Mouse (Mus musculus) liver, embryonic 12.5 days (tissue): ENCODE measurements around the gene Reln. TPM values are rescaled to one million over a fixed set of nuclear protein-coding genes. Genes with fewer than 3 reads are reported as not detected.

Experiments
- ATAC-seq: fragments of 200-750 bp; cut with Nextera tagmentation; 2 replicates; pipeline ENCODE4 v1.8.0; 2017; ENCODE audit warnings: moderate number of reproducible peaks, mild to moderate bottlenecking, moderate library complexity
- H3K27ac ChIP-seq: fragments of 300-500 bp; sonication (generic); 2 replicates; pipeline ENCODE4 v1.5.1; 2016; ENCODE audit warnings: mild to moderate bottlenecking
- H3K27me3 ChIP-seq: fragments of 300-500 bp; sonication (generic); replicated peaks from 2 replicates; pipeline ENCODE4 v1.6.1; 2016; ENCODE audit warnings: mild to moderate bottlenecking, moderate library complexity
- H3K36me3 ChIP-seq: fragments of 300-500 bp; sonication (generic); 2 replicates; pipeline ENCODE4 v1.6.1; 2016; ENCODE audit warnings: mild to moderate bottlenecking, moderate library complexity
- H3K4me1 ChIP-seq: fragments of 300-500 bp; sonication (generic); 2 replicates; pipeline ENCODE4 v1.6.1; 2016
- H3K4me2 ChIP-seq: fragments of 300-500 bp; sonication (generic); 2 replicates; pipeline ENCODE4 v1.6.1; 2016; ENCODE audit warnings: mild to moderate bottlenecking, moderate library complexity
- H3K4me3 ChIP-seq: fragments of 300-500 bp; sonication (generic); 2 replicates; pipeline ENCODE4 v1.5.1; 2016; ENCODE audit warnings: mild to moderate bottlenecking, moderate library complexity
- H3K9ac ChIP-seq: fragments of 300-500 bp; sonication (generic); 2 replicates; pipeline ENCODE4 v1.6.1; 2016; ENCODE audit warnings: mild to moderate bottlenecking, moderate library complexity
- H3K9me3 ChIP-seq: fragments of 300-500 bp; sonication (generic); replicated peaks from 2 replicates; pipeline ENCODE4 v1.6.1; 2016; ENCODE audit warnings: mild to moderate bottlenecking, moderate library complexity
- WGBS: fragments of 180-500 bp; shearing (Covaris S2); methylation state at CpG from one replicate; pipeline ENCODE4 v1.1.7; 2016; ENCODE audit not compliant: insufficient replicate concordance; 5-methylcytosine and 5-hydroxymethylcytosine counted together
- polyA plus RNA-seq: library from polyadenylated mRNA; unstranded; fragments of >200 nt; fragmentation: Nextera tagmentation; extraction: Ambion mirVana; gene quantifications from 2 replicates; pipeline ENCODE4 v1.2.1, GENCODE M21; 2016

Gene Reln
- polyA plus RNA-seq, 1 experiment from 2014 or later: 36.7 TPM

DNA sequence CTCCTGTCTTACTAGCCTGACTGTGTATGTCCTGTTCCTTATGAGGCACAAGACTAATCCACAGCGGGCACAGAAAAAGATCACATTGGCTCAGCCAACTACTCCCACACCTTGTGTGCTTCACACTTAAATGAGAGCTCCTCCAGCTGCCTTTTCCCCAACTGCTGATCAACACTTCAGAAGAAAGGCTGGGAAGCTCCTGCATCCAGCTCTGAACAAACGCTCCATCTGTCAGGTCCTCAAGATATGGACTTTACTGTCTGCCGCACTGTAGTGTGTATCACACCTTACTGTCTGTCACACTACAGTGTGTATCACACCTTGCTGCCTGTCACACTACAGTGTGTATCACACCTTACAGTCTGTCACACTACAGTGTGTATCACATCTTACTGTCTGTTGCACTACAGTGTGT, 82.1 kb downstream of the Reln start:
- no peaks in the 10 kb centered on the region for H3K4me1 ChIP-seq
- 72% methylated on average over 3 of the region's 3 CpGs for WGBS
- H3K36me3 ChIP-seq: no peaks in the 10 kb centered on the region
- no peak overlapping the region for H3K4me3 ChIP-seq
- H3K9ac ChIP-seq: no peak overlapping the region
- H3K27ac ChIP-seq: no peak overlapping the region
- H3K27me3 ChIP-seq: no peaks in the 10 kb centered on the region
- H3K9me3 ChIP-seq: no peaks in the 10 kb centered on the region
- no peak for ATAC-seq
- no peak overlapping the region for H3K4me2 ChIP-seq

DNA sequence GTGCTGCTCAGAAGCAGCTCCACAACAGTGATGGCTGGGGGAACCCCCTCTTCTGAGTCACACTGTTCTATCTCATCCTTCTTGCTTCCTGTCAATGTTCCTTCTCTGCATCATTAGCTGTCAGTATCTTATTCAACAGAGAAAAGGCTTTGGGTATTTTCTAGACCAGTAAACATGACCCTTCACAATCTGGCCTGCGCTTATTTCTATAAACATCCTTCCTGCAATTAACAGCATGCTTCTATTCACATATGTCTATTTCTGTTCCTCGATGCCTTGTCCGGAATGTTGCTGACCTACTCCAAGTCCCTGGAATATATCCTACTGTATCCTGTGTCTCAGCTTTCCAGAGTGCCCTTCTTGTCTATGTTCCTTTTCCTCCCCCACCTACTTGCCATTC, 89.2 kb downstream of the Reln start:
- 70% methylated on average over 3 of the region's 3 CpGs for WGBS
- Histone ChIP-seq H3K9ac (no peak overlapping the region), H3K27ac (no peak overlapping the region), H3K27me3 (no peaks in the 10 kb centered on the region), H3K4me1 (no peaks in the 10 kb centered on the region), H3K36me3 (no peaks in the 10 kb centered on the region), H3K4me3 (no peak overlapping the region), H3K9me3 (no peaks in the 10 kb centered on the region), H3K4me2 (no peak overlapping the region)
- ATAC-seq: no peak

DNA sequence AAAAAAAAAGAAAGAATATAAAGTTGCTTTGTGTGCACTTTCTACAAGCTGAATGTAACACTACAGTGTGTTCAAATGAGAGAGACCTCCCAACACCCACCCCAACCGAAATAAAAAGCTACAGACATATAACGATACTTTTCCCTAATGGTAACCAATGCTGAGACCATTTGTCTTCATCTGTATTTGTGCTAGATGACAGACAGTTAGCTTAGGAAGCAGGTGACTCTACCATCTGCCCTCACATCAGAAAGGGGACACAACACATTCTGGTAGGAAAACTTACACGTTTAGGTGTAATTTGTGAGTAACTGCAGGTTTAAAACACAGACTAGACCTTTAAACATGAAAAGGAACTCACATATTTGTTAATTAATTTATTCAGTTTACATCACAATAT, 90.6 kb downstream of the Reln start:
- ATAC-seq: no peak
- Histone ChIP-seq H3K9me3 (no peaks in the 10 kb centered on the region), H3K27ac (no peak overlapping the region), H3K9ac (no peak overlapping the region), H3K4me2 (no peak overlapping the region), H3K36me3 (no peaks in the 10 kb centered on the region), H3K4me1 (no peaks in the 10 kb centered on the region), H3K27me3 (no peaks in the 10 kb centered on the region), H3K4me3 (no peak overlapping the region)
- WGBS: 64% methylated on average over 3 of the region's 3 CpGs

DNA sequence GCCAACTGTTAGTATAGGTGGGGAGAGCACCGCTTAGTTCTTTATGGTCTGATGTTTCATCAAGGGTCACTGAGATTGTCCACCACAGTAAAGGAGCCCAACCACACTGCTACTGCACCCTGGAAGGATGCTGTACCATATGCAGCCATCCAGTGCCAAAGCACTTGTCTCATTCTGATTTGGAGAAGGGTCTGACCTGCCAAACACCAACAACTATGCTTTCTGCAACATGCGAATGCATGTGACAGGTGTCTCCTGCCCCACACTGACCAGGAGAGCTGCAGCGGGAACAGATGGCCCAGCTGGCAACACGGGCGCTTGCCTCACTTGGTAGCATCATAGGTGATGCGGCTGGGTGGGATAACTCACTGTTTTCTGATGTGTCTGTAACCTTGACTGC, 91.2 kb downstream of the Reln start:
- H3K36me3 ChIP-seq: no peaks in the 10 kb centered on the region
- no peak for ATAC-seq
- 82% methylated on average over 6 of the region's 6 CpGs for WGBS

DNA sequence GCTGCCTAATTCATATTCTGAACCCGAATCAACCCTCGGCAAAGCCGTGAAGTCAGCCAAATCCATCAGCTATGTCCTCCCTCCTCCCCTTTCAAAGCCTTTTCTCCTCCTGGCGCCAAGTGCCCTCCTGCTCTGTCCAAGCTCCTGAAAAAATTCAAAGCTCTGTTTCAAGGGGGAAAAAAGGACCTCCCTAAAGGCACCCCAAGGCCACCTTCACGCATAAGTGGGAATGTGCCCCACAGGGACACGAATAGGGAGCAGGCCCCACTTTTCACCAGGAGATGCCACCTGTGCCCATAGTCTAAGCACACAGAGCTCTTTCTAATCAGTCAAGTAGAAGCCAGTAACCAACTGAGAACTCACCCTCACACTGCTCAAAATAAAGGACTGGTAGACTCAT, 96.7 kb downstream of the Reln start:
- no peaks in the 10 kb centered on the region for H3K4me1 ChIP-seq
- H3K9me3 ChIP-seq: no peaks in the 10 kb centered on the region
- no peak for ATAC-seq
- WGBS: 71% methylated on average over 6 of the region's 6 CpGs
- H3K27me3 ChIP-seq: no peaks in the 10 kb centered on the region
- no peak overlapping the region for H3K4me3 ChIP-seq
- H3K9ac ChIP-seq: no peak overlapping the region
- no peaks in the 10 kb centered on the region for H3K36me3 ChIP-seq
- no peak overlapping the region for H3K4me2 ChIP-seq
- no peak overlapping the region for H3K27ac ChIP-seq

More for the DNA sequence above, 91.2 kb downstream of the Reln start:
- no peaks in the 10 kb centered on the region for H3K9me3 ChIP-seq
- no peak overlapping the region for H3K4me2 ChIP-seq
- H3K27ac ChIP-seq: no peak overlapping the region
- no peak overlapping the region for H3K9ac ChIP-seq
- H3K4me1 ChIP-seq: no peaks in the 10 kb centered on the region
- no peaks in the 10 kb centered on the region for H3K27me3 ChIP-seq
- no peak overlapping the region for H3K4me3 ChIP-seq

DNA sequence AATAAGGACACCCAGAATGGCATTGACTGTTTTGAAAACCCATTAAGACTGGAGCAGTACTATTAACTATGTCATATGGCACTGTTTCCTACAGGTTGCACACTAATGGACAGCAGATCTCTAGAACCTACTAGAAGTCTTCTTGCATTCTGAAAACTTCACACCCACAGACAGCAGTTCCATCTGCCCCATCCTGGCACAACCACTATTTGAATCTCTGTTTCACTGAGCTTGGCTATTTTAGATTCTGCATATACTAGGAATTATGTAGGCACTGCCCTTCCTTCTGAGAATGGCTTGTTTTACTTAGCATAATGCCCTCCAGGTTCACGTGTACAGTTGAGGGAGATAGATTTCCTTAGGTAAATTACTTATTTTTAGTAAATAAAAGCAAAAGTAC, 99.4 kb downstream of the Reln start:
- WGBS: 59% methylated on average over 1 of the region's 1 CpGs

GRCm38 (mm10) chr5:22243538-22243937, 101.0 kb downstream of the Reln start:
- H3K36me3 ChIP-seq: no peaks in the 10 kb centered on the region
- no peak for ATAC-seq
- no peak overlapping the region for H3K4me2 ChIP-seq
- no peaks in the 10 kb centered on the region for H3K9me3 ChIP-seq
- H3K4me3 ChIP-seq: no peak overlapping the region
- no peaks in the 10 kb centered on the region for H3K27me3 ChIP-seq
- H3K27ac ChIP-seq: no peak overlapping the region
- H3K9ac ChIP-seq: no peak overlapping the region
- H3K4me1 ChIP-seq: no peaks in the 10 kb centered on the region
- 63% methylated on average over 2 of the region's 2 CpGs for WGBS

More for the DNA sequence above, 99.4 kb downstream of the Reln start:
- Histone ChIP-seq H3K27ac (no peak overlapping the region), H3K4me1 (no peaks in the 10 kb centered on the region), H3K4me2 (no peak overlapping the region), H3K36me3 (no peaks in the 10 kb centered on the region), H3K9me3 (no peaks in the 10 kb centered on the region), H3K9ac (no peak overlapping the region), H3K4me3 (no peak overlapping the region), H3K27me3 (no peaks in the 10 kb centered on the region)
- ATAC-seq: no peak

GRCm38 (mm10) chr5:22241560-22241959, 102.9 kb downstream of the Reln start:
- Histone ChIP-seq H3K4me3 (no peak overlapping the region), H3K9me3 (no peaks in the 10 kb centered on the region), H3K4me2 (no peak overlapping the region), H3K27ac (no peak overlapping the region), H3K36me3 (no peaks in the 10 kb centered on the region), H3K9ac (no peak overlapping the region), H3K27me3 (no peaks in the 10 kb centered on the region), H3K4me1 (no peaks in the 10 kb centered on the region)
- 76% methylated on average over 4 of the region's 4 CpGs for WGBS
- ATAC-seq: no peak

- no peak overlapping the region for H3K9ac ChIP-seq
- no peaks in the 10 kb centered on the region for H3K27me3 ChIP-seq
- no peaks in the 10 kb centered on the region for H3K4me1 ChIP-seq
- H3K27ac ChIP-seq: no peak overlapping the region
- H3K36me3 ChIP-seq: no peaks in the 10 kb centered on the region
- ATAC-seq: no peak
- no peaks in the 10 kb centered on the region for H3K9me3 ChIP-seq
- no peak overlapping the region for H3K4me2 ChIP-seq
- 65% methylated on average over 6 of the region's 6 CpGs for WGBS
- H3K4me3 ChIP-seq: no peak overlapping the region
These were observed 107.7 kb downstream of the Reln start for GRCm38 (mm10) chr5:22236801-22237200.

GRCm38 (mm10) chr5:22224515-22224914, 120.0 kb downstream of the Reln start:
- no peaks in the 10 kb centered on the region for H3K4me1 ChIP-seq
- H3K9me3 ChIP-seq: no peaks in the 10 kb centered on the region
- 23% methylated on average over 4 of the region's 4 CpGs for WGBS
- no peak for ATAC-seq
- no peak overlapping the region for H3K9ac ChIP-seq
- no peaks in the 10 kb centered on the region for H3K27me3 ChIP-seq
- no peak overlapping the region for H3K4me3 ChIP-seq
- H3K27ac ChIP-seq: no peak overlapping the region
- H3K4me2 ChIP-seq: no peak overlapping the region
- H3K36me3 ChIP-seq: peaks cover 8% of the 10 kb centered on the region

- no peak overlapping the region for H3K27ac ChIP-seq
- H3K9ac ChIP-seq: no peak overlapping the region
- 56% methylated on average over 2 of the region's 2 CpGs for WGBS
- no peak for ATAC-seq
- H3K4me3 ChIP-seq: no peak overlapping the region
- no peaks in the 10 kb centered on the region for H3K4me1 ChIP-seq
- no peaks in the 10 kb centered on the region for H3K9me3 ChIP-seq
- H3K4me2 ChIP-seq: no peak overlapping the region
- H3K27me3 ChIP-seq: no peaks in the 10 kb centered on the region
- peaks cover 8% of the 10 kb centered on the region for H3K36me3 ChIP-seq
These were observed 120.6 kb downstream of the Reln start for GRCm38 (mm10) chr5:22223940-22224339.

DNA sequence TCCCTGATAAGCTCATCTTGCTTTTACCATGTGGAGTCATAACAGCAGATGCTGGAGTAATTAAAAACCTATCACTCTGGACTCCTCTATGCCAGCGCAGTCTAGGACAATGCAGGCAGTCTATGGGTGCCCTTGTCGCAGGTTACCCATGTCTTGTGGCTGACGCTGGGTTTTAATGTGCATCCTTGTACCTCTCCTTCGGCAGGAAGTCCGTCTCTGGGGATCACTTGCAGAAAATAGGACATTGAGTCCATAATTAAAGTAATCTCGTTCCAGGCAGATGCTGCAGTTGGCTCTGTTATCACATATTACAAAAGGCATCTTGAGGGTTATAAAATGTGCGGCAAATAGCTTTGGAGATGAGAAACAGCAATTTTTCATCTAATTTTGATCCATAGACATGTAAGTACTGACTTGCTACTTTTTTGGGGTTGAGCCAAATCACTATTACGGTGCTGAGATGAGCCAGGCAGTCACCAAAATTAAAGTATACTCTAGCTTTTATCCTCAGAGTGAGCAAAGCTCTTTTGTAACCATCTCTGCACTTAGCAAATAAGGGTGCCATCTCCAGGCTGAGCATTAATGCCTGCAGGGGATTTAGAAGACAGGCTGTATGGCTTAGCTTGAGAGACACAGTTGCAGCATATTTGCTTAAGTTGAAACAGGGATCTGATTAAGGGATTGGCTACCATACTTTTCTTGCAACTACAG, 136.0 kb downstream of the Reln start:
- ATAC-seq: no peak
- Histone ChIP-seq H3K27me3 (no peaks in the 10 kb centered on the region), H3K9ac (no peak overlapping the region), H3K36me3 (no peaks in the 10 kb centered on the region), H3K4me1 (no peaks in the 10 kb centered on the region), H3K4me2 (no peak overlapping the region), H3K27ac (no peak overlapping the region), H3K4me3 (no peak overlapping the region), H3K9me3 (no peaks in the 10 kb centered on the region)
- 67% methylated on average over 8 of the region's 8 CpGs for WGBS

DNA sequence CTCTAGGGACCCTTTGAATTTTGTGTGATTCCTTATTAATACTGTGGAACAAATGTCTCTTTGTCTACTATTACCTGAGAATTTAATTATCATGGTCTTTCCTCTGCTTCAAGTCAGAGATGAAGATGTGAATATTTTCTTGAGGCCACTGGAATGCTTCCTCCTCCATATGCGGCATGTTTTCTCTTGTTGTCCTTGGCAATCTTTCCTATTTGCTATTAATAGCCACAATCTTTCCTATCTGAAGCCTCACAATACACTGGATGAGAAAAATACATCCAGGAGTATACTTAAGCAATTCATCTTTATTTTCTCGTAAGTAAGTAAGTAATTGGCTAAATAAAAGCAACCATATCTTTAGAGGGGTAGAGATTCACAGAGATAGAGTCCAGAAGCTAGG, 146.6 kb downstream of the Reln start:
- no peaks in the 10 kb centered on the region; the same call in 1 of the 2 replicates for H3K4me1 ChIP-seq
- H3K36me3 ChIP-seq: peaks cover 4% of the 10 kb centered on the region; the same call in 1 of the 2 replicates
- no peak overlapping the region for H3K9ac ChIP-seq
- H3K27ac ChIP-seq: no peak overlapping the region
- WGBS: 61% methylated on average over 2 of the region's 2 CpGs
- no peak for ATAC-seq
- no peak overlapping the region for H3K4me2 ChIP-seq
- H3K27me3 ChIP-seq: no peaks in the 10 kb centered on the region
- H3K9me3 ChIP-seq: no peaks in the 10 kb centered on the region
- H3K4me3 ChIP-seq: no peak overlapping the region
